Mouse (Mus musculus): ENCODE results near the gene Cox17.

Cox17 gene

GRCm38 (mm10) chr16:38395060-38395730 is 48.4 kb downstream of the Cox17 start:
- DNase-seq (ENCODE audit: low spot score): no peak

DNA sequence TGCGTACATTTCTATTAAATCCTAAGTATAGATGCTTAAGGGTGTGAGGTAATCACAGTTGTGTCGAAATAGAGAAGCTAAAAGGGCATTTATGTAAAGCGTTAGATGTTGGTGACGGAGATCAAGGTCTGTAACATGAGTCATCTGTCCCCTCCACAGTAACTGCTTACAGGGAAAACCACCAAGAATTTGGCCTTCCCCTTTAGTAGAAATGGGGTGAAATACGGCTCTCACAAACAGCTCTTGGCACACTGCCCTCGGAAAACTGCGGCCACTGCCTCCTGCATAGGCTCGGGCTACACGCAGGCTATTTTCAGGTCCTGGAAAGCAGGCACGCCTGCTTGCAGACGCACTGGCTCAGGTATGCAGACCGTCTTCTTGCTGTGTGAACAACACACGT is 49.4 kb downstream of the Cox17 start:
- DNase-seq (ENCODE audit: low spot score): peak; percentile 25

- no peak for DNase-seq (ENCODE audit: low spot score)
These were observed 51.5 kb downstream of the Cox17 start for GRCm38 (mm10) chr16:38398266-38398665.

DNA sequence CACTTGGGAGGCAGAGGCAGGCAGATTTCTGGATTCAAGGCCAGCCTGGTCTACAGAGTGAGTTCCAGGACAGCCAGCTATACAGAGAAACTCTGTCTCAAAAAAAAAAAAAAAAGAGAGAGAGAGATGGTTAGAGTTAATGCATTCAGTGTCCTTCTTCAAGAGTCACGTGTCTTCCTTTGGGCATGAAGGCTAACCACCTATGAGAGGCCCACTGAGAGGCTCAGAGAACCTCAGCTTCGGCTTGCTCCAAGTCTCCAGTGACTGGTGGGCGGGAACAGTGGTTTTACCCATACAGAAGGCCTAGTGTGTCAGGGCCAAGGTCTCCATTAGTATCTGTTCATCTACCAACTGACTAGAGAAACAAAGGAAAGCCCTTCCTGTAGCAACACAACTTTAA is 52.3 kb downstream of the Cox17 start:
- DNase-seq (ENCODE audit: low spot score): no peak

GRCm38 (mm10) chr16:38399531-38400231 is 52.9 kb downstream of the Cox17 start:
- peak; percentile 47 for DNase-seq (ENCODE audit: low spot score)

GRCm38 (mm10) chr16:38400311-38400960 is 53.6 kb downstream of the Cox17 start:
- no peak for DNase-seq (ENCODE audit: low spot score)

DNA sequence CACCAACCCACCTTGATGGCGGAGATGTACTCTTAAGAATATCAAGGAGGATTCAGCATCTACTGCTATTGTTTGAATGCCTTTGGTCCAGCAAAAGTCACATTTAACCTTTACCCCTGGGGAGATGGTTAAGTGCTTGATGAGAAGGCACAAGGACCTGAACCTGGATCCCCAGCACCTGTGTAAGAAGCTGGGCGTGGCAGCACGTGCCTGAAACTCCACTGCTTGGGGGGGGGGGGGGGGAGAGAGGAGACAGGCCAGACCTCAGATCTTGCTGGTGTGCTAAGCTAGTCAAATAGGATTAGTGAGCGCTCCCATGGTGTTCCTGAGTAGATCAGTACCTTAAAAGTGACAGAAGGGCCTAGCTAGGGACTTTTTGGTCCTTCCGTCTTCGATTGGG is 54.7 kb downstream of the Cox17 start:
- no peak for DNase-seq (ENCODE audit: low spot score)
